In genomic region chr2:57112949-57113348, GRCm38 (mm10) we compare ENCODE assay signal across 16 mouse cellular contexts. TPM values are rescaled to one million over a fixed set of nuclear protein-coding genes. Genes with fewer than 3 reads are reported as not detected.
DNase-seq lines count a peak whose midpoint lies in the region; ATAC-seq and TF ChIP-seq lines count a peak whose summit lies in the region.
"Had no signal": no experiment of that assay in that cellular context is flagged by ENCODE, and none has a peak within 500 bp of the region (broad histone marks: within the 10 kb centered on the region; RNA-seq: fewer than 3 reads in every experiment).

No protein-coding gene starts in this region.

- H3K27ac ChIP-seq in liver, embryonic 13.5 days, result no peak overlapping the region
- no peak overlapping the region for H3K27ac ChIP-seq in liver, embryonic 12.5 days
- no peak overlapping the region for H3K27ac ChIP-seq in forebrain, postnatal 0 days (ENCODE audit: low read depth, low read length)
- no peak overlapping the region for H3K27ac ChIP-seq in hindbrain, embryonic 16.5 days (ENCODE audit: low read depth, low read length)
- no peak overlapping the region for H3K27ac ChIP-seq in neural tube, embryonic 14.5 days (ENCODE audit: low read depth, low read length)
- H3K27ac ChIP-seq: stomach, postnatal 0 days had no signal

- H3K4me1 ChIP-seq in liver, embryonic 13.5 days (replicated peaks), result peaks cover 31% of the 10 kb centered on the region
- peaks cover 24% of the 10 kb centered on the region for H3K4me1 ChIP-seq in liver, embryonic 12.5 days
- peaks cover 13% of the 10 kb centered on the region; the same call in 1 of the 2 replicates for H3K4me1 ChIP-seq in forebrain, postnatal 0 days (ENCODE audit: insufficient read depth)
- peaks cover 20% of the 10 kb centered on the region for H3K4me1 ChIP-seq in hindbrain, embryonic 16.5 days (ENCODE audit: control insufficient read depth, insufficient read depth, low read depth, low read length)
- peaks cover 7% of the 10 kb centered on the region; the same call in 1 of the 2 replicates for H3K4me1 ChIP-seq in neural tube, embryonic 14.5 days (ENCODE audit: control insufficient read depth, insufficient read depth, low read length)

- H3K9me3 ChIP-seq in liver, embryonic 13.5 days (replicated peaks), result no peaks in the 10 kb centered on the region
- H3K9me3 ChIP-seq in liver, embryonic 12.5 days (replicated peaks), result no peaks in the 10 kb centered on the region
- no peaks in the 10 kb centered on the region for H3K9me3 ChIP-seq in forebrain, postnatal 0 days (ENCODE audit: low read length)
- H3K9me3 ChIP-seq in hindbrain, embryonic 16.5 days (ENCODE audit: control insufficient read depth, low read length), result no peaks in the 10 kb centered on the region
- H3K9me3 ChIP-seq in neural tube, embryonic 14.5 days (ENCODE audit: control insufficient read depth, low read length), result no peaks in the 10 kb centered on the region

- no peak for TF ChIP-seq CTCF in forebrain, postnatal 0 days (IDR thresholded peaks at IDR 0.05; ENCODE audit: low read depth)

- no peak for ATAC-seq in liver, embryonic 13.5 days (ENCODE audit: low read depth)
- ATAC-seq in liver, embryonic 12.5 days, result no peak
- no peak for ATAC-seq in forebrain, postnatal 0 days
- ATAC-seq in hindbrain, embryonic 16.5 days, result no peak
- no peak for ATAC-seq in neural tube, embryonic 14.5 days (ENCODE audit: low read depth)
- ATAC-seq in monocyte, adult 5-6 weeks (replicated peaks; ENCODE audit: insufficient number of reproducible peaks, low FRiP score, low TSS enrichment, poor library complexity, severe bottlenecking), result no peak
- ATAC-seq: CD4-positive, CD25-positive, alpha-beta regulatory T cell, adult 4 months had no signal

- no peak overlapping the region for H3K4me3 ChIP-seq in liver, embryonic 13.5 days (replicated peaks)
- H3K4me3 ChIP-seq in liver, embryonic 12.5 days, result no peak overlapping the region
- peak overlapping the region; percentile 75; the same call in 1 of the 2 replicates for H3K4me3 ChIP-seq in forebrain, postnatal 0 days (ENCODE audit: low read depth, low read length)
- H3K4me3 ChIP-seq in hindbrain, embryonic 16.5 days (ENCODE audit: low read length), result 0 out of 2 replicates have a peak overlapping the region, but pooled peaks have one; percentile 2
- peak overlapping the region; percentile 8; the same call in 1 of the 2 replicates for H3K4me3 ChIP-seq in neural tube, embryonic 14.5 days (ENCODE audit: low read depth, low read length)

- no peak for DNase-seq in liver, embryonic 13.5 days
- DNase-seq in forebrain, postnatal 0 days, result no peak
- no peak for DNase-seq in T-cell, adult 2 months (ENCODE audit: low spot score)
- DNase-seq: adrenal gland, adult 8-10 months; cerebellum, adult 18-20 months; heart, postnatal 14 days; kidney, adult 18-20 months; layer of hippocampus, postnatal 36 days; lung, postnatal 14 days; thymus, postnatal 25 days had no signal

- no peak overlapping the region for H3K9ac ChIP-seq in liver, embryonic 13.5 days
- no peak overlapping the region for H3K9ac ChIP-seq in liver, embryonic 12.5 days
- H3K9ac ChIP-seq in forebrain, postnatal 0 days, result no peak overlapping the region
- no peak overlapping the region for H3K9ac ChIP-seq in hindbrain, embryonic 16.5 days (ENCODE audit: low read depth, low read length)
- H3K9ac ChIP-seq in neural tube, embryonic 14.5 days (replicated peaks; ENCODE audit: low read depth, low read length), result no peak overlapping the region

- 0 out of 2 replicates have a peak overlapping the region, but pooled peaks have one; percentile 6 for H3K4me2 ChIP-seq in liver, embryonic 13.5 days
- no peak overlapping the region for H3K4me2 ChIP-seq in liver, embryonic 12.5 days
- no peak overlapping the region for H3K4me2 ChIP-seq in forebrain, postnatal 0 days (ENCODE audit: low read depth)
- H3K4me2 ChIP-seq in hindbrain, embryonic 16.5 days (ENCODE audit: low read length), result no peak overlapping the region
- no peak overlapping the region for H3K4me2 ChIP-seq in neural tube, embryonic 14.5 days (ENCODE audit: low read depth, low read length)

- H3K36me3 ChIP-seq in liver, embryonic 13.5 days, result no peaks in the 10 kb centered on the region
- H3K36me3 ChIP-seq in liver, embryonic 12.5 days, result no peaks in the 10 kb centered on the region
- no peaks in the 10 kb centered on the region for H3K36me3 ChIP-seq in forebrain, postnatal 0 days (ENCODE audit: insufficient read depth)
- H3K36me3 ChIP-seq in hindbrain, embryonic 16.5 days (ENCODE audit: control insufficient read depth, insufficient read depth, low read length), result no peaks in the 10 kb centered on the region
- no peaks in the 10 kb centered on the region for H3K36me3 ChIP-seq in neural tube, embryonic 14.5 days (ENCODE audit: control insufficient read depth, insufficient read depth, low read length)

- peaks cover 78% of the 10 kb centered on the region for H3K27me3 ChIP-seq in liver, embryonic 13.5 days
- H3K27me3 ChIP-seq in liver, embryonic 12.5 days (replicated peaks), result peaks cover 81% of the 10 kb centered on the region
- peaks cover 50% of the 10 kb centered on the region for H3K27me3 ChIP-seq in forebrain, postnatal 0 days (ENCODE audit: insufficient read depth, low read length)
- peaks cover 38% of the 10 kb centered on the region for H3K27me3 ChIP-seq in hindbrain, embryonic 16.5 days (replicated peaks; ENCODE audit: control insufficient read depth, insufficient read depth, low read length)
- H3K27me3 ChIP-seq in neural tube, embryonic 14.5 days (ENCODE audit: control insufficient read depth, insufficient read depth, low read length), result peaks cover 46% of the 10 kb centered on the region

- WGBS in liver, embryonic 13.5 days (ENCODE audit: insufficient replicate concordance), result 18% methylated on average over 6 of the region's 6 CpGs
- WGBS in liver, embryonic 12.5 days (ENCODE audit: insufficient replicate concordance), result 22% methylated on average over 6 of the region's 6 CpGs
- 53% methylated on average over 6 of the region's 6 CpGs for WGBS in forebrain, postnatal 0 days
- 21% methylated on average over 6 of the region's 6 CpGs for WGBS in hindbrain, embryonic 16.5 days
- WGBS in neural tube, embryonic 14.5 days, result 8% methylated on average over 6 of the region's 6 CpGs

RNA-seq across cellular contexts. Expression of gene Nr4a2, which starts 10.9 kb away (rescaled TPM):
- polyA plus RNA-seq in liver, embryonic 13.5 days (2015; fragmentation: Nextera tagmentation; extraction: Ambion mirVana), result 0.29 and 0.49 TPM in 2 replicates
- 0.90 and 0.99 TPM in 2 replicates for polyA plus RNA-seq in liver, embryonic 12.5 days (2016; fragmentation: Nextera tagmentation; extraction: Ambion mirVana)
- 26.4 and 30.6 TPM in 2 replicates for total RNA-seq in forebrain, postnatal 0 days (2014; rRNA removed)
- 25.1 and 59.4 TPM in 2 replicates for polyA plus RNA-seq in forebrain, postnatal 0 days (2015; fragmentation: Nextera tagmentation; extraction: Ambion mirVana)
- 15.3 and 19.2 TPM in 2 replicates for polyA plus RNA-seq in hindbrain, embryonic 16.5 days (2015; fragmentation: Nextera tagmentation; extraction: Ambion mirVana)
- 24.7 and 25.6 TPM in 2 replicates for polyA plus RNA-seq in neural tube, embryonic 14.5 days (2014; fragmentation: Nextera tagmentation; extraction: Ambion mirVana)
- total RNA-seq in monocyte, adult 5-6 weeks (2017), result 28.6 to 50.3 TPM (median 33.9 TPM) in 3 replicates

Comparison
In these comparisons a context has a peak if more than half of its experiments do, and no peak if none do; other contexts are left out.
1. H3K4me3 ChIP-seq: peak in forebrain, postnatal 0 days (single experiment), hindbrain, embryonic 16.5 days (single experiment) and neural tube, embryonic 14.5 days (single experiment); none in liver, embryonic 13.5 days (single experiment) and liver, embryonic 12.5 days (single experiment).